In the genomic region with DNA sequence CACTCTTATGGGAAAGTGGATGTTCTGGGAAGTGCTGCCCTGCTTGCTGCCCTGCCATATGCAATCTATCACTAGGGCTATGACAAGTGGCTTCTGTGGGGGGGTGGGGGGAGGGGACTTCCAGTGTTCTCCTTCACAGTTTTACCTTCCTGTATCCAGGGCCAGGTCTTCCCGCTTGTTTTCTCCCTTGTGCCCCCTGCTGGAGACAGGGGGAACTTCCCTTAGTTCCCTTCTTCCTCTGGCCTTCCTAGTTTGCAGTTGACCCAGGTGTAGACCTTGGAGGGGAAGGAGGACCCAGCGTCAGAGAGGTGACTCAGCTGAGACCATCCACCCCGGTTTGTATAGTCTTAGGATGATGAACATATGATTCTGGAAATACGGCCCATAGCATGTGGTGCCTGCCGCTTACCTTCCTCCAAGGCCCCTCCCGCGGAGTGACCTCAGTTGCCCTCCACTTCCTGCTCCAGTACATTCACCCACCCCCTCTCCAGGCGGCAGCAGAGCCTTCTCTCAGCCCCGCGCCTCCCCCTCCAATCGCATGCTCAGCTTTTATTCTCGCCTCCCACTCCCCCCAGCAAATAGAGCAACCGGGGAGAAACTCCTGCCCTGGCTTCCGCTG, we compare ENCODE assay signal across 9 mouse cellular contexts. TPM values are rescaled to one million over a fixed set of nuclear protein-coding genes. Genes with fewer than 3 reads are reported as not detected.
DNase-seq lines count a peak whose midpoint lies in the region; ATAC-seq and TF ChIP-seq lines count a peak whose summit lies in the region.
"Had no signal": no experiment of that assay in that cellular context is flagged by ENCODE, and none has a peak within 500 bp of the region (broad histone marks: within the 10 kb centered on the region; RNA-seq: fewer than 3 reads in every experiment).

No protein-coding gene starts in this region.

- 21% methylated on average over 14 of the region's 14 CpGs for WGBS in liver, postnatal 0 days (ENCODE audit: insufficient replicate concordance)

- no peak overlapping the region for H3K4me3 ChIP-seq in liver, postnatal 0 days (ENCODE audit: low read depth, low read length)
- H3K4me3 ChIP-seq: myocyte had no signal

- intact Hi-C loops in left cerebral cortex, postnatal 4 days (cut with DNase I) = no loop called here

- peak; percentile 59 for DNase-seq in CD4-positive, CD25-positive, alpha-beta regulatory T cell, adult 2 months (ENCODE audit: low read depth, low spot score)
- peak; percentile 47 for DNase-seq in left cerebral cortex, adult 11 months (ENCODE audit: low spot score)
- no peak for DNase-seq in left cerebral cortex, postnatal 4 days
- no peak for DNase-seq in brain, embryonic 14.5 days (ENCODE audit: low read depth)
- peak; percentile 57 for DNase-seq in heart, postnatal 4 days
- DNase-seq in liver, postnatal 0 days = peak; percentile 63
- DNase-seq in testis, postnatal 10 days (ENCODE audit: low spot score) = peak; percentile 62

- no peak overlapping the region for H3K4me2 ChIP-seq in liver, postnatal 0 days (ENCODE audit: low read depth, low read length)

- peak; percentile 86 for TF ChIP-seq CTCF in brain, embryonic 14.5 days (IDR thresholded peaks at IDR 0.05; ENCODE audit: borderline replicate concordance, extremely low read depth, insufficient read depth, insufficient read length)
- peak; percentile 77 for TF ChIP-seq CTCF in liver, postnatal 0 days (IDR thresholded peaks at IDR 0.05; ENCODE audit: low read depth)

- no peaks in the 10 kb centered on the region for H3K9me3 ChIP-seq in liver, postnatal 0 days (ENCODE audit: low read length)

- H3K4me1 ChIP-seq in liver, postnatal 0 days (ENCODE audit: insufficient read depth) = peaks cover 7% of the 10 kb centered on the region

- TF ChIP-seq EP300 in liver, postnatal 0 days (IDR thresholded peaks at IDR 0.05; ENCODE audit: low read depth) = no peak

- no peak overlapping the region for H3K9ac ChIP-seq in liver, postnatal 0 days (replicated peaks)

- H3K27ac ChIP-seq in liver, postnatal 0 days (ENCODE audit: low read depth) = no peak overlapping the region

- ATAC-seq in CD4-positive, CD25-positive, alpha-beta regulatory T cell, adult 4 months = no peak
- no peak for ATAC-seq in liver, postnatal 0 days

- no peaks in the 10 kb centered on the region for H3K36me3 ChIP-seq in liver, postnatal 0 days (replicated peaks; ENCODE audit: insufficient read depth, low read length)

- peaks cover 28% of the 10 kb centered on the region for H3K27me3 ChIP-seq in liver, postnatal 0 days (ENCODE audit: insufficient read depth, low read length)

- no peak for TF ChIP-seq POLR2A in brain, embryonic 14.5 days (IDR thresholded peaks at IDR 0.05; ENCODE audit: borderline replicate concordance, extremely low read depth, insufficient read depth, insufficient read length, poor library complexity, severe bottlenecking)

RNA-seq across cellular contexts. Expression of a gene that starts 4.5 kb away (rescaled TPM):
- not detected for polyA plus RNA-seq in CD4-positive, CD25-positive, alpha-beta regulatory T cell, adult 4 months (2017; shearing (Covaris generic))
- 10 to 100 TPM; 65.7 to 78.6 TPM for total RNA-seq in left cerebral cortex, postnatal 4 days (2021)
- polyA plus RNA-seq in brain, embryonic 14.5 days (2012; rRNA removed) = 31.0 and 52.6 TPM in 2 replicates
- 1 to 10 TPM; 2.5 to 3.3 TPM for total RNA-seq in heart, postnatal 4 days (2021)
- 0.09 and 0.23 TPM in 2 replicates for polyA plus RNA-seq in liver, postnatal 0 days (2015; fragmentation: Nextera tagmentation; extraction: Ambion mirVana)

RNA-seq across cellular contexts. Expression of a gene that starts 32.1 kb away (rescaled TPM):
- polyA plus RNA-seq in CD4-positive, CD25-positive, alpha-beta regulatory T cell, adult 4 months (2017; shearing (Covaris generic)) = under 1 TPM in 1 of 2 experiments, not detected in 1; 0.32 TPM
- 10 to 100 TPM; 93.3 to 99.0 TPM for total RNA-seq in left cerebral cortex, postnatal 4 days (2021)
- 40.9 and 45.6 TPM in 2 replicates for polyA plus RNA-seq in brain, embryonic 14.5 days (2012; rRNA removed)
- total RNA-seq in heart, postnatal 4 days (2021) = 10 to 100 TPM; 78.1 to 80.5 TPM
- 4.6 and 4.8 TPM in 2 replicates for polyA plus RNA-seq in liver, postnatal 0 days (2015; fragmentation: Nextera tagmentation; extraction: Ambion mirVana)

RNA-seq across cellular contexts. Expression of a gene that starts 32.6 kb away (rescaled TPM):
- polyA plus RNA-seq in CD4-positive, CD25-positive, alpha-beta regulatory T cell, adult 4 months (2017; shearing (Covaris generic)) = not detected
- total RNA-seq in left cerebral cortex, postnatal 4 days (2021) = 1 to 10 TPM; 6.3 to 6.6 TPM
- polyA plus RNA-seq in brain, embryonic 14.5 days (2012; rRNA removed) = 3.9 and 4.3 TPM in 2 replicates
- 1 to 10 TPM; 2.5 to 2.8 TPM for total RNA-seq in heart, postnatal 4 days (2021)
- polyA plus RNA-seq in liver, postnatal 0 days (2015; fragmentation: Nextera tagmentation; extraction: Ambion mirVana) = 0.02 TPM in 1 of 2 replicates, not detected in the other

Comparison
In these comparisons a context has a peak if more than half of its experiments do, and no peak if none do; other contexts are left out.
1. DNase-seq: peak in CD4-positive, CD25-positive, alpha-beta regulatory T cell, adult 2 months (single experiment), left cerebral cortex, adult 11 months (single experiment), heart, postnatal 4 days (single experiment), liver, postnatal 0 days (single experiment) and testis, postnatal 10 days (single experiment); none in left cerebral cortex, postnatal 4 days (single experiment) and brain, embryonic 14.5 days (single experiment).
2. RNA of a gene that starts 4.5 kb away (polyA plus RNA-seq): 31.0 to 52.6 TPM in brain, embryonic 14.5 days; not detected in CD4-positive, CD25-positive, alpha-beta regulatory T cell, adult 4 months and 0.09 to 0.23 TPM in liver, postnatal 0 days; every median in the first group is over 10 times any median in the second.